Mouse (Mus musculus): ENCODE measurements at regions not wholly inside any gene's neighbourhood (a gene's known extent, or its start where the extent isn't known, plus 50 kb on each side); places are given as distances from the start of the nearest gene placed in this dataset.

GRCm38 (mm10) chr10:72484315-72484714, 170.3 kb upstream of the Zwint start:
- Histone ChIP-seq H3K79me2 (ENCODE audit: control insufficient read depth, insufficient read depth, low read length) (no peaks in the 10 kb centered on the region), H3K36me3 (ENCODE audit: control insufficient read depth, insufficient read depth, low read length) (no peaks in the 10 kb centered on the region), H3K27me3 (ENCODE audit: control insufficient read depth, insufficient read depth, low read length) (no peaks in the 10 kb centered on the region), H3K4me3 (ENCODE audit: insufficient read depth, low read depth, low read length) (no peak overlapping the region), H3K27ac (replicated peaks; ENCODE audit: insufficient read depth, low read depth, low read length) (no peak overlapping the region), H3K4me1 (ENCODE audit: control insufficient read depth, insufficient read depth, low read length) (no peaks in the 10 kb centered on the region), H3K9ac (ENCODE audit: low read depth, low read length) (no peak overlapping the region)
- 70% methylated on average over 3 of the region's 3 CpGs for WGBS
- TF ChIP-seq CTCF (IDR thresholded peaks at IDR 0.05; ENCODE audit: low read depth, low read length), result no peak
- no peak for TF ChIP-seq POLR2A (IDR thresholded peaks at IDR 0.05; ENCODE audit: extremely low read depth, insufficient read depth, low read length)
- DNase-seq (ENCODE audit: extremely low read depth, low read depth, low spot score), result no peak

GRCm38 (mm10) chr10:72532431-72532830, 122.2 kb upstream of the Zwint start:
- H3K4me3 ChIP-seq (ENCODE audit: insufficient read depth, low read depth, low read length), result no peak overlapping the region
- WGBS, result 40% methylated on average over 3 of the region's 3 CpGs
- no peaks in the 10 kb centered on the region for H3K4me1 ChIP-seq (ENCODE audit: control insufficient read depth, insufficient read depth, low read length)
- no peaks in the 10 kb centered on the region for H3K36me3 ChIP-seq (ENCODE audit: control insufficient read depth, insufficient read depth, low read length)
- H3K27ac ChIP-seq (replicated peaks; ENCODE audit: insufficient read depth, low read depth, low read length), result no peak overlapping the region
- no peak overlapping the region for H3K9ac ChIP-seq (ENCODE audit: low read depth, low read length)
- no peaks in the 10 kb centered on the region for H3K79me2 ChIP-seq (ENCODE audit: control insufficient read depth, insufficient read depth, low read length)
- no peak for DNase-seq (ENCODE audit: extremely low read depth, low read depth, low spot score)
- TF ChIP-seq CTCF (IDR thresholded peaks at IDR 0.05; ENCODE audit: low read depth, low read length), result no peak
- TF ChIP-seq POLR2A (IDR thresholded peaks at IDR 0.05; ENCODE audit: extremely low read depth, insufficient read depth, low read length), result no peak
- no peaks in the 10 kb centered on the region for H3K27me3 ChIP-seq (ENCODE audit: control insufficient read depth, insufficient read depth, low read length)

GRCm38 (mm10) chr10:72533427-72533826, 121.2 kb upstream of the Zwint start:
- 90% methylated on average over 3 of the region's 3 CpGs for whole genome bisulfite sequencing
- Histone ChIP-seq H3K79me2 (ENCODE audit: control insufficient read depth, insufficient read depth, low read length) (no peaks in the 10 kb centered on the region), H3K4me3 (ENCODE audit: insufficient read depth, low read depth, low read length) (no peak overlapping the region)

GRCm38 (mm10) chr10:72533859-72534258, 120.8 kb upstream of the Zwint start:
- H3K79me2 ChIP-seq (ENCODE audit: control insufficient read depth, insufficient read depth, low read length), result no peaks in the 10 kb centered on the region
- no peak overlapping the region for H3K9ac ChIP-seq (ENCODE audit: low read depth, low read length)
- no peak overlapping the region for H3K4me3 ChIP-seq (ENCODE audit: insufficient read depth, low read depth, low read length)
- 85% methylated on average over 4 of the region's 4 CpGs for WGBS
- no peak for DNase-seq (ENCODE audit: extremely low read depth, low read depth, low spot score)
- TF ChIP-seq POLR2A (IDR thresholded peaks at IDR 0.05; ENCODE audit: extremely low read depth, insufficient read depth, low read length) (no peak), CTCF (IDR thresholded peaks at IDR 0.05; ENCODE audit: low read depth, low read length) (no peak)
- no peaks in the 10 kb centered on the region for H3K4me1 ChIP-seq (ENCODE audit: control insufficient read depth, insufficient read depth, low read length)
- no peaks in the 10 kb centered on the region for H3K27me3 ChIP-seq (ENCODE audit: control insufficient read depth, insufficient read depth, low read length)
- no peak overlapping the region for H3K27ac ChIP-seq (replicated peaks; ENCODE audit: insufficient read depth, low read depth, low read length)
- H3K36me3 ChIP-seq (ENCODE audit: control insufficient read depth, insufficient read depth, low read length), result no peaks in the 10 kb centered on the region

More at GRCm38 (mm10) chr10:72533427-72533826, 121.2 kb upstream of the Zwint start:
- Histone ChIP-seq H3K9ac (ENCODE audit: low read depth, low read length) (no peak overlapping the region), H3K4me1 (ENCODE audit: control insufficient read depth, insufficient read depth, low read length) (no peaks in the 10 kb centered on the region), H3K27me3 (ENCODE audit: control insufficient read depth, insufficient read depth, low read length) (no peaks in the 10 kb centered on the region), H3K27ac (replicated peaks; ENCODE audit: insufficient read depth, low read depth, low read length) (no peak overlapping the region), H3K36me3 (ENCODE audit: control insufficient read depth, insufficient read depth, low read length) (no peaks in the 10 kb centered on the region)
- TF ChIP-seq CTCF (IDR thresholded peaks at IDR 0.05; ENCODE audit: low read depth, low read length), result no peak
- TF ChIP-seq POLR2A (IDR thresholded peaks at IDR 0.05; ENCODE audit: extremely low read depth, insufficient read depth, low read length), result no peak
- DNase-seq (ENCODE audit: extremely low read depth, low read depth, low spot score), result no peak

- H3K27ac ChIP-seq (replicated peaks; ENCODE audit: insufficient read depth, low read depth, low read length), result no peak overlapping the region
- no peaks in the 10 kb centered on the region for H3K79me2 ChIP-seq (ENCODE audit: control insufficient read depth, insufficient read depth, low read length)
- no peak overlapping the region for H3K9ac ChIP-seq (ENCODE audit: low read depth, low read length)
- H3K27me3 ChIP-seq (ENCODE audit: control insufficient read depth, insufficient read depth, low read length), result no peaks in the 10 kb centered on the region
- 81% methylated on average over 1 of the region's 1 CpGs for WGBS
- H3K4me1 ChIP-seq (ENCODE audit: control insufficient read depth, insufficient read depth, low read length), result no peaks in the 10 kb centered on the region
- TF ChIP-seq POLR2A (IDR thresholded peaks at IDR 0.05; ENCODE audit: extremely low read depth, insufficient read depth, low read length), result no peak
- TF ChIP-seq CTCF (IDR thresholded peaks at IDR 0.05; ENCODE audit: low read depth, low read length), result no peak
- no peak overlapping the region for H3K4me3 ChIP-seq (ENCODE audit: insufficient read depth, low read depth, low read length)
- no peaks in the 10 kb centered on the region for H3K36me3 ChIP-seq (ENCODE audit: control insufficient read depth, insufficient read depth, low read length)
- DNase-seq (ENCODE audit: extremely low read depth, low read depth, low spot score), result no peak
Measured at GRCm38 (mm10) chr10:72549564-72549963, 105.1 kb upstream of the Zwint start.

GRCm38 (mm10) chr10:72551561-72551960, 103.1 kb upstream of the Zwint start:
- no peak overlapping the region for H3K27ac ChIP-seq (replicated peaks; ENCODE audit: insufficient read depth, low read depth, low read length)
- H3K4me3 ChIP-seq (ENCODE audit: insufficient read depth, low read depth, low read length), result no peak overlapping the region
- no peaks in the 10 kb centered on the region for H3K36me3 ChIP-seq (ENCODE audit: control insufficient read depth, insufficient read depth, low read length)
- H3K4me1 ChIP-seq (ENCODE audit: control insufficient read depth, insufficient read depth, low read length), result no peaks in the 10 kb centered on the region
- H3K27me3 ChIP-seq (ENCODE audit: control insufficient read depth, insufficient read depth, low read length), result no peaks in the 10 kb centered on the region
- DNase-seq (ENCODE audit: extremely low read depth, low read depth, low spot score), result no peak
- TF ChIP-seq POLR2A (IDR thresholded peaks at IDR 0.05; ENCODE audit: extremely low read depth, insufficient read depth, low read length) (no peak), CTCF (IDR thresholded peaks at IDR 0.05; ENCODE audit: low read depth, low read length) (no peak)
- H3K9ac ChIP-seq (ENCODE audit: low read depth, low read length), result no peak overlapping the region
- WGBS, result 73% methylated on average over 7 of the region's 7 CpGs
- no peaks in the 10 kb centered on the region for H3K79me2 ChIP-seq (ENCODE audit: control insufficient read depth, insufficient read depth, low read length)
